Mouse (Mus musculus) heart, postnatal 4 days (tissue): Measurements from ENCODE around the gene Hsh2d. TPM values are rescaled to one million over a fixed set of nuclear protein-coding genes. Genes with fewer than 3 reads are reported as not detected.

ENCODE experiments used
- DNase-seq: peaks from one replicate; pipeline ENCODE4 v3.0.0; 2021
- total RNA-seq, 2 experiments: library from RNA; stranded (reverse); gene quantifications; 2 replicates each; pipeline ENCODE4 v1.2.3; 2021

Hsh2d gene
- total RNA-seq: under 1 TPM in 1 of 2 experiments, not detected in 1; 0.14 TPM

- no peak for DNase-seq
These were observed at the start of gene Hsh2d for GRCm38 (mm10) chr8:72189417-72190214. Hsh2d (plus strand) TSS chr8:72189638.

- no peak for DNase-seq
These were observed 46.1 kb upstream of the Hsh2d start for GRCm38 (mm10) chr8:72143256-72143824.

DNA sequence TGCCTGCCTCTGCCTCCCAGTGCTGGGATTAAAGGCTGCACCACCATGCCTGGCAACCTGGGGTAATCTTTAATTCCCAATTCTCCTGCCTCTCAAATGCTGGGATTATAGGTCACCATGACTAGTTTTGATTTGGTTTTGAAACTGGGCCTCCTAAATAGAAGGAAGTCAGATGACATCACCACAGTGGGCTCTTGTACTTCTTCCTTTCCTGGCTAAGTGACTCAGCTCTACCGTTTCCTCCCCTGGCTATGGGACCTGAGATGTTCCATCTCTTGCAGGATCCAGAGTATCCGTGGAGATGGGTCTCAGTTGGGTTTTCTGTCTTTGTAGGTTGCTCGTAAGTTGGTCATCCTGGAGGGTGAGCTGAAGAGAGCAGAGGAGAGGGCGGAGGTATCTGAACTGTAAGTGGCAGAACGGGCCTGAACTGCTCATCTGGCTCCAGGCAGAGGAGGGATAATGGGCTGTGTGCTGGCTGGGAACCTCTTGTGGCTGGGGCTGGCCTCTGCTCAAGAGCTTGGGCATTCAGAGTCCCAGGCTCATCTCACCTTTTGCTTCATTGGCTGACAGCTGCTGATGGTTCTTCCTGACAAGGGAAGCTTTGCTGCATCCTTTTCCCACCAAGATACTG, 45.0 kb upstream of the Hsh2d start:
- no peak for DNase-seq

DNA sequence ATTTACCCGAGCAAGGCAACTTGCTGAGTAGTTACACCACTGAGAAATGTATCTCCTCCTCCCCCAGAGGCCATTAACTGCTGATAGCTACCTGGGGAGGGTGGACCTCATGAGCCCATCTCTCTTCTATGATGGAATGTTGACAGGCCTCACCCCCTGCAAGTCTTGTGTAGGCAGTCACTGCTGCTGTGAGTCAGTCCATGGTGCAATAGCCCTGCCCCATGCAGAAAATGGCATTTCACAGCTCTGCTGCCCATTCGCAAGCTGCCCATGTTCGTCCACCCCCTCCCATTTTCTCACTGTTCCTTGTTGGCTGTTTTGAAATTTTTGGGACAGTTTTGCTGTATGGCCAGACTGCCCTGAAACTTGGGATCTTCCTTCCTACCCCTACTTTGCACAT, 43.9 kb upstream of the Hsh2d start:
- no peak for DNase-seq

GRCm38 (mm10) chr8:72146056-72146455, 43.4 kb upstream of the Hsh2d start:
- DNase-seq: no peak

DNA sequence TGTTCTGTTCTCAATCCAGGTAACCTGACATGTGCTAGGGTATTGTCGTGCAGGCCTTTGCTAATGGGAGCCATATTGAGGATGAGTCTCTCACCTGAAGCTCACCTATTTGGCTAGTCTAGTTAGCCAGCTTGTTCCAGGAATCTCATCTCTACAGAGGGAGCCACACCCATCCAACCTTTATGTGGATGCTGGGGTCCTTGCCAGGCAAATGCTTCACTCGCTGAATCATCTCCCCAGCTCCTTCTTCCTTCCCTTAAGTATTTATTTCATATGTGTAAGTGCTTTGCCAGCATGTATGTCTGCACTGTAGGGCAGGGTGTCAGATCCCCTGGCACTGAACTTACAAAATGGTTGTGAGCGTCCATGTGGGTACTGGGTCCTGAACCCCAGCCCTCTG, 42.9 kb upstream of the Hsh2d start:
- no peak for DNase-seq

- DNase-seq: no peak
These were observed 42.2 kb upstream of the Hsh2d start for GRCm38 (mm10) chr8:72147266-72147665.

DNA sequence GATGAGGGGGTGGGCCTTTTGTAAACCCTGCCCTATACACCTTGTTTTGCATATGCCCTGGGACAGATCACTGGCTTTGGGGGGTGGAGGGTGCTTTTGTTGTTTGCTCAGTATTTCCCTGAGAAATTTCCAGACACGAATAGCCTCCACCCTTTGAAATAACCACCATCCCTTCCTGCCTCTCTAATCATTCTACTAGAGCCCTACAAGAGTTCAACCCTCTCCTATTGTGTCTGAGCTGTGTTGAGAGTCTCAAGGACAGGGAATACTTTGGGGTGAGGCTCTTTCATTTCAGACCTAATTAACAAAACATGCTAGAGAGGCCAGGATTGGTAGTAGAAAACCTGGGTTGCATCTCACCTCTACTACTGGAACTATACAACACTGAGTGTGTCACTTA, 40.4 kb upstream of the Hsh2d start:
- no peak for DNase-seq

- no peak for DNase-seq
These were observed 37.9 kb upstream of the Hsh2d start for GRCm38 (mm10) chr8:72151418-72152078.

GRCm38 (mm10) chr8:72153382-72153781, 36.1 kb upstream of the Hsh2d start:
- no peak for DNase-seq

DNA sequence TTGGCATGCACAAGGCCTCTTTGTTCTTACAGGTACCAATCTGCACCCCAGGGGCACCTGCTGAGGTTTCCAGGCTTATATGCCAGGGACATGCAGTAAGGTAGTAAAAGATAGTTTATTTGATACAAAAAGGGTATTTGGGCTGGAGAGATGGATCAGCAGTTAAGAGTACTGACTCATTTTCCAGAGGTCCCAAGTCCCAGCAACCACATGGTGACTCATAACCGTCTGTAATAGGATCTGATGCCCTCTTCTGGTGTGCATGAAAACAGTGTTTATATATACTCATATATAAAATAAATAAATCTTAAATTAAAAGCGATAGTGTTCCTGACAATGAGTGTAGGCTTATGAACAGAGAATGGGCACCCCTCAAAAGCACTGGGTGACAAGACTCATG, 31.3 kb upstream of the Hsh2d start:
- no peak for DNase-seq

DNA sequence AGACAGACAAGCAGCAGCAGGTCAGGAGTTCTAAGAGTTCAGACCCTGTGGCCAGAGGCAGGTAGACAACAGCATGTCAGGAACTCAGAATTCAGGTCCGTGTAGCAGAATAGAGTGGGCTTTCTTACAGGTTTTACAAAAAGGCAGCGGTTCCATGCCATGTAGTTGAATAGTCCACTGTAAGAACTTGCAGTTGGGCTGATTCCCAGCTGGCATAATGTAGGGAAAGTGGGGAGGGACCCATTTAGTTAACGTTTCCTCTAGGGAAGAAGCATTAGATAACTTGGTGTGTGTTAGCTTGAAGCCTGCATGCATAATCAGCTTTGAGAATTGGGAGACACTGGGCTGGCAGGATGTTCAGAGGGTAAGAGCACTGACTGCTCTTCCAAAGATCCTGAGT, 30.7 kb upstream of the Hsh2d start:
- no peak for DNase-seq

- DNase-seq: no peak
These were observed 29.4 kb upstream of the Hsh2d start for GRCm38 (mm10) chr8:72160007-72160406.

- peak; percentile 100 for DNase-seq
These were observed 28.4 kb upstream of the Hsh2d start, which contains the start of gene Rab8a for GRCm38 (mm10) chr8:72160707-72161697. Rab8a (plus strand) TSS chr8:72161200.

DNA sequence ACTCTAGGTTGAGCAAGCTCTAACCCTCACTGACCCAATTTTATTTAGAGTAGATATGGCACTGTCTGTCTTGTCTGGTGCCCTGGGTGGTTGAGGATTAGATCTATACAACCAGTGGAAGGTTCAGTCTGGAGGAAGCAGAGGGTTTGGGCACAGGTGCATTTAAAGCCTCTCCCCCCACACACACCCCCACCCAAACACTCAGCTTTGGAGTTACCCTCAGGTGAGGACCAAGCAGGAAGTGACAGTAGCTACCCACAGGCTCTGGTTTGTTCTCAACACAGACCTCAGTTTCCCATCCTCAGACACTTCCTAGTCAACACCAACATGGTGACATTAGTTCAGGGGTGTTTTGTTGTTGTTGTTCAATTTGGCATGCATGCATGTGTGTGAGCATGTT, 26.6 kb upstream of the Hsh2d start:
- no peak for DNase-seq

- DNase-seq: no peak
These were observed 20.3 kb upstream of the Hsh2d start for GRCm38 (mm10) chr8:72169098-72169668.

- no peak for DNase-seq
These were observed 19.7 kb upstream of the Hsh2d start for GRCm38 (mm10) chr8:72169681-72170249.

GRCm38 (mm10) chr8:72177346-72177925, 12.0 kb upstream of the Hsh2d start:
- DNase-seq: peak; percentile 88

- DNase-seq: no peak
These were observed 5.8 kb upstream of the Hsh2d start for GRCm38 (mm10) chr8:72183554-72184202.

GRCm38 (mm10) chr8:72187793-72188331, 1.6 kb upstream of the Hsh2d start:
- no peak for DNase-seq
